Mouse (Mus musculus) cerebellum, adult 9-11 months (tissue): ENCODE measurements around the gene Thoc6.

Source experiments
- DNase-seq: peaks from one replicate; pipeline ENCODE4 v3.0.0; 2022

The Thoc6 gene

GRCm38 (mm10) chr17:23627813-23628212 is 45.9 kb downstream of the Thoc6 start:
- no peak for DNase-seq

GRCm38 (mm10) chr17:23620351-23620750 is 53.3 kb downstream of the Thoc6 start:
- DNase-seq = no peak
